Mouse (Mus musculus): Measurements from ENCODE around the gene Krtap1-3. TPM values are rescaled to one million over a fixed set of nuclear protein-coding genes. Genes with fewer than 3 reads are reported as not detected.

The Krtap1-3 gene
- total RNA-seq, 2 experiments from 2014 or later, result not detected

- no peak for DNase-seq
These were observed 33.0 kb downstream of the Krtap1-3 start for GRCm38 (mm10) chr11:99557976-99558745.

GRCm38 (mm10) chr11:99556753-99557152 is 34.4 kb downstream of the Krtap1-3 start, which contains the start of gene Krtap3-2:
TSS of gene Krtap3-2 (minus strand) at chr11:99556853.
- DNase-seq, result no peak

- no peak for DNase-seq
These were observed 34.9 kb downstream of the Krtap1-3 start for GRCm38 (mm10) chr11:99556195-99556594.

GRCm38 (mm10) chr11:99550765-99551164 is 40.4 kb downstream of the Krtap1-3 start, which contains the start of gene Krtap3-3:
TSS of gene Krtap3-3 (minus strand) at chr11:99550865.
- DNase-seq, result no peak

- DNase-seq, result no peak
These were observed 43.2 kb downstream of the Krtap1-3 start for GRCm38 (mm10) chr11:99547892-99548291.

Other genes starting within 250 kb of the Krtap1-3 start
- gene Krt27, start 240.2 kb downstream of the Krtap1-3 start, total RNA-seq (2021), result not detected
- gene Krt28, start 216.4 kb downstream of the Krtap1-3 start, total RNA-seq (2021), result not detected
- 1 to 10 TPM; 4.1 to 5.1 TPM for gene Krt10, start 202.0 kb downstream of the Krtap1-3 start, total RNA-seq (2021)
- not detected for gene Krt12, start 169.1 kb downstream of the Krtap1-3 start, total RNA-seq (2021)
- gene Krt20, start 153.2 kb downstream of the Krtap1-3 start, total RNA-seq (2021), result not detected
- gene Krt23, start 98.2 kb downstream of the Krtap1-3 start, total RNA-seq (2021), result under 1 TPM in 1 of 2 experiments, not detected in 1; 0.31 TPM
- gene Krt39, start 70.0 kb downstream of the Krtap1-3 start, total RNA-seq (2021), result not detected
- gene Krt40, start 48.2 kb downstream of the Krtap1-3 start, total RNA-seq (2021), result not detected
- gene Krtap3-3, start 40.5 kb downstream of the Krtap1-3 start, total RNA-seq (2021), result not detected
- gene Krtap3-2, start 34.5 kb downstream of the Krtap1-3 start, total RNA-seq (2021), result not detected
- not detected for gene Gm11939, start 31.9 kb downstream of the Krtap1-3 start, total RNA-seq (2021)
- not detected for gene Krtap3-1, start 24.7 kb downstream of the Krtap1-3 start, total RNA-seq (2021)
- gene Krtap1-5, start 10.3 kb downstream of the Krtap1-3 start, total RNA-seq (2021), result not detected
- not detected for gene Krtap1-4, start 7.7 kb downstream of the Krtap1-3 start, total RNA-seq (2021)
- not detected for gene Krtap9-3, start 6.8 kb upstream of the Krtap1-3 start, total RNA-seq (2021)
- gene Gm11938, start 12.0 kb upstream of the Krtap1-3 start, total RNA-seq (2021), result not detected
- gene Gm11937, start 18.9 kb upstream of the Krtap1-3 start, total RNA-seq (2021), result not detected
- not detected for gene Krtap2-4, start 23.5 kb upstream of the Krtap1-3 start, total RNA-seq (2021)
- not detected for gene Gm11562, start 29.1 kb upstream of the Krtap1-3 start, total RNA-seq (2021)
- not detected for gene Krtap4-1, start 36.9 kb upstream of the Krtap1-3 start, total RNA-seq (2021)
- not detected for gene Krtap4-2, start 43.7 kb upstream of the Krtap1-3 start, total RNA-seq (2021)
- not detected for gene Krtap4-7, start 52.8 kb upstream of the Krtap1-3 start, total RNA-seq (2021)
- gene Gm11555, start 58.9 kb upstream of the Krtap1-3 start, total RNA-seq (2021), result not detected
- not detected for gene Gm11563, start 67.6 kb upstream of the Krtap1-3 start, total RNA-seq (2021)
- gene Krtap4-6, start 74.6 kb upstream of the Krtap1-3 start, total RNA-seq (2021), result not detected
- gene Gm14190, start 99.4 kb upstream of the Krtap1-3 start, total RNA-seq (2021), result not detected
- gene Gm14180, start 143.0 kb upstream of the Krtap1-3 start, total RNA-seq (2021), result not detected
- gene Gm11595, start 181.6 kb upstream of the Krtap1-3 start, total RNA-seq (2021), result not detected
- gene Krtap4-8, start 189.4 kb upstream of the Krtap1-3 start, total RNA-seq (2021), result not detected
- gene Krtap4-9, start 193.9 kb upstream of the Krtap1-3 start, total RNA-seq (2021), result not detected
- gene Gm11596, start 202.1 kb upstream of the Krtap1-3 start, total RNA-seq (2021), result not detected
- gene Gm11569, start 207.6 kb upstream of the Krtap1-3 start, total RNA-seq (2021), result not detected
- not detected for gene Gm11554, start 213.1 kb upstream of the Krtap1-3 start, total RNA-seq (2021)
- gene Krtap4-13, start 218.6 kb upstream of the Krtap1-3 start, total RNA-seq (2021), result not detected
- not detected for gene Gm11564, start 224.3 kb upstream of the Krtap1-3 start, total RNA-seq (2021)
- gene 2300003K06Rik, start 246.7 kb upstream of the Krtap1-3 start, total RNA-seq (2021), result not detected

Measured in heart, adult 18-20 months (tissue).